Mouse (Mus musculus): Measurements from ENCODE around the gene Il1b.

Il1b gene

GRCm38 (mm10) chr2:129368106-129368505 is 2.8 kb downstream of the Il1b start:
- no peak for DNase-seq (ENCODE audit: low spot score)

DNA sequence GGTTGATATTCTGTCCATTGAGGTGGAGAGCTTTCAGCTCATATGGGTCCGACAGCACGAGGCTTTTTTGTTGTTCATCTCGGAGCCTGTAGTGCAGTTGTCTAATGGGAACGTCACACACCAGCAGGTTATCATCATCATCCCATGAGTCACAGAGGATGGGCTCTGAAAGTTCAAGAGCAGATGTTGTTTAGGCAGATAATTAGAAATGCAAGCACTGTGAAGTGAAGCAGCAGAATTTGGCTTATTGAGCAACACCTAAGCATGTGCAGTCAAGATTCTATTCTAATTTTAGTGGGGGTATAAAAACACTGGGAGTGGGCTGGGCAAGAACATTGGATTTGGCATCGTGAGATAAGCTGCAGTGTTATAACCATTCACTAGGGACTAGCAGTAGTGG is 3.7 kb downstream of the Il1b start:
- DNase-seq (ENCODE audit: low spot score), result no peak

GRCm38 (mm10) chr2:129360975-129361560 is 9.9 kb downstream of the Il1b start:
- no peak for DNase-seq (ENCODE audit: low spot score)

DNA sequence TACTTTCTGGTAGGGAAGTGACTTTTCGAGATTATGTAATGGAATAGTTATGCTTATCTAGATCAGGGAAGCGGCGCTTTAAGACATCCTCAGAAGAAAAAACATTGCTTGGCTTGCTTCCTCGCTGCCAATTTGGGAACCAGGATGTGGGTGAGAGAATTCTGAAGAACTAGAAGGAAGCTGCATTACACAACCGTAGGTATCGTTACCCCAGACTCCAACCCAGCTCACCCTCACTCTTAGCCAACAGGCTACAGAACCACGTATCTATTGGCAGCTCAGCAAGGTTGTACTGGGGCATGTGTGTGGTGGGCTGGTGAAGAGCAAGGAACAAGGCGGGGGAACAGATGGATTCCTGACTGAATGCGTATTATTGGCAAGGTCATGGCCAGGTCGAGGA is 10.7 kb downstream of the Il1b start:
- DNase-seq (ENCODE audit: low spot score), result peak; percentile 68

DNA sequence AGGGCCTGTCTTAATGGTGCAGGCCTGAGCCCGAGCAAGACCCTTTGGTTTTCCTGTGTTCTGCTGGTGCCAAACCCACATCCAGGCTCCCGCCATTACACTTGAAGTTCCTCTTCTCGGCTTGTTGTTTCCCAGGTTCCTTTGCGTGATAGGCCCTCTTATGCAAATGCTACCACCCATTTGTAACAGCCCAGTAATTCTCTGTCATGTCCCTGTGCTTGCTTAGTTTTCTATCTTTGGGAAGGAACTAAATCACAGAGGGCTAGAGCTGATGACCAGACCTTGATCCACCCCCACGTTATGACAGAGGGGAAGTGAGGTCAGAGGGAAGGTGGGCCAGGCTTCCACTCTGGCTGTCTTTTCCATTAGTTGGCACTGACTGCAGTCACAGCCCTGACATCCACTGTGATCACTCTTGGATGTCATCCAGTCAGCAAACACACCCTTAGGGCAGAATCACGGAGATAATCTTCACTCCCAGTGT is 32.8 kb downstream of the Il1b start:
- no peak for DNase-seq (ENCODE audit: low spot score)

DNA sequence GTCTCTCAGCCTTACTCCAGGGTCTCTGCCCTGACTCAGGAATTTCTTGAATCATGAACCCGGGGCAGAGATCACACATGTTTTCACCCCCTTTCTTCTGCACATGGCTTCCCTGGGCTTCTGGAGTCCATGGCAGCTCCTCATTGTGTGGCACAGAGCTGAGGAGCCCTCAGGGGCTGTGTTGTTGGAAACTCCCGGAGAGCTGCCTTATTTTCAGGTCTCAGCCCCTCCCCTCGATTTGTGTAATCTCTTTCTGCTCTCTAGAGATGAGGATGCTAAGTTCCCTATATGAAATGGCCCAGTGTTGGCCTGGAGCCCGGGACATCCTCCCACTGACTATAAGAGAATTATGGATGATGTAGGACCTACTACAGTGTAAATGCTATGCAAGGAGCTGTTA is 37.5 kb downstream of the Il1b start:
- DNase-seq (ENCODE audit: low spot score), result no peak

- no peak for DNase-seq (ENCODE audit: low spot score)
These were observed 40.4 kb downstream of the Il1b start for GRCm38 (mm10) chr2:129330540-129330939.

DNA sequence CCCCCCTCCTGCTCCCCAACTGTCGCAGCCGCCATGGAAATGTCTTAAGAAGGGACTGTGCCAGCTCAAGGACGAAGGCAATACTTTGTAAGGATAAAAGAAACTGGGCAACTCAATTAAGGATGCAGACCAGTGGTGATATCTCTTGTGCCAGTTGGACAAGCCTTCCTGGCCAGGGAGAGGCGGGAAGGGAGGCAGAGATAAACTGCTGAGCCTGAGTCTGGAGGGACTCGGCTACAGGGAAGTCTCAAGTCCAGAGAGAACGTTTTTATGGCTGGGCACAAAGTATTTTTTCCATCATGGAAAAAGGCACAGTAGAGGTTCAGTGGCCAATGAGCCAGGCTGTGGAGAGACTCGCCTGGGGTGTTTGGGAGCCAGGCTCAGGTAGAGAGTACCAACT is 40.9 kb downstream of the Il1b start:
- DNase-seq (ENCODE audit: low spot score), result no peak

GRCm38 (mm10) chr2:129328238-129328637 is 42.7 kb downstream of the Il1b start:
- no peak for DNase-seq (ENCODE audit: low spot score)

DNA sequence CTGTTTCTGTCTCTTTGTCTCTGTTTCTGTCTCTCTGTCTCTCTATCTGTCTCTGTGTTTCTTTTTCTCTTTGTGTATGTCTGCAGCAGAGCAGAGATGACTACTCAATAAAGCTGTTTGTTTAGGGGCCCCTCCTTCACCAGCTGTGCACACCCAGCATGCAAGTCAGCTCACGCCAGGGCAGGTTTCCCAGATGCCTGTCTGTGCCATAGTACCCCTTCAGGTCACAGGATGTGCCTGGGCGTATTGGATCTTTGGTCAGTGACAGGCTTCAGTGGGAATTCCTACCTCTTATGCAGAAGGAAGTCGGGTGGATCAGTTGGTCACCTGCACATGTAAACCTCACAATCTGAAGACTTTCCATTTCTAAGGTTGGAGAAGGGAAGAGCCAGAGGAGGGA is 46.7 kb downstream of the Il1b start:
- DNase-seq (ENCODE audit: low spot score), result no peak

DNA sequence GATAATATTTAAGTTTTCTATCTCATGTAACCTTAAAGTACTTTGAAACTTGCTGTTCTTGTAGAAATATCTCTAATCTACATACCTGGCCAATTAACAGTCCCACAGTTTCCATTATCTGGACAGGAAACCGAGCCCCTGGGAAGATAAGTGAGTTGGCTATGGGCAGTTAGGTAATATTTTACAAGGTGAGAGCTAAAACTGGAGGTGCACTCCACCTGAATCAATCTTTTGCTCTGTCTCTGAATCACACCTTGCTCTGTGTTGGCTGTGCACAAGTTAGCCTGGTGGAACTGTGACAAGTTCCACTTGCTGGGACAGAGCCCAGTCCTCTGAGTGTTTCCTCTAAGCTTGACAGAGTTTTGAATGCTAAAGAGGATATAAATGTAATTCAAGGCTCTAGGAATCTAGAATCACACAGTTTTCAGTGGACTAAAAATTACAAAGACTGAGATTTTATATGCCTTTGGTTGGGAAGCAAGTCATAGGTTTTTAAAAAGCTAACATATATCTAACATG is 48.8 kb downstream of the Il1b start:
- no peak for DNase-seq (ENCODE audit: low spot score)

GRCm38 (mm10) chr2:129320033-129320605 is 50.8 kb downstream of the Il1b start:
- DNase-seq (ENCODE audit: low spot score), result no peak

- DNase-seq (ENCODE audit: low spot score), result no peak
These were observed 55.1 kb downstream of the Il1b start for GRCm38 (mm10) chr2:129315831-129316230.

- no peak for DNase-seq (ENCODE audit: low spot score)
These were observed 56.1 kb downstream of the Il1b start for GRCm38 (mm10) chr2:129314880-129315279.

Data from left cerebral cortex, adult 11 months (tissue).